Comparison of ENCODE assay signal across 22 mouse cellular contexts in the genomic region with DNA sequence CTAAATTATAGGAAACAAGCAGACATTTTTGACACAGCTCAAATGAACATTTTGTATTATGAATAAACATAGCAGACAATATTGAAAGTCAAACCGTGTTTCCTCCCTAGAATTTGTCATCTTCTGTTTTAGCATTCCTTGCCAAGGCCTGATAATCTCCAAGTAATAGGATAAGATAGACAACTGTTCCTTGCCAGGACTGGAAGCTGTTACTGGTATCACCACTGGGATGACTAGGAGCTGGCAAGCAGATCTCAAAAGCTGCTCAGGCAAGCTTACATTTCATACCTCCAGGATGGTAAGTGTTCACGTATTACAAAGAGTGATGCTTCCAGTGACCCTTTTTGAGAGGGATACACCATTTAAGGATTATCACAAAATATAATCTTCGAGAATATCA.
A peak's percentile ranks its signal among the peaks of the same experiment; 100 is the strongest.
DNase-seq lines count a peak whose midpoint lies in the region; ATAC-seq lines count a peak whose summit lies in the region.
"Had no signal": no experiment of that assay in that cellular context is flagged by ENCODE, and none has a peak within 500 bp of the region (broad histone marks: within the 10 kb centered on the region; RNA-seq: fewer than 3 reads in every experiment).

No protein-coding gene starts in this region.

- H3K9me3 ChIP-seq in forebrain, embryonic 16.5 days (ENCODE audit: control insufficient read depth, low read length): no peaks in the 10 kb centered on the region
- no peaks in the 10 kb centered on the region for H3K9me3 ChIP-seq in forebrain, embryonic 10.5 days
- H3K9me3 ChIP-seq in liver, embryonic 11.5 days (ENCODE audit: control insufficient read depth, low read length): no peaks in the 10 kb centered on the region
- H3K9me3 ChIP-seq: embryonic facial prominence, embryonic 12.5 days; G1E; heart, embryonic 13.5 days; hindbrain, embryonic 13.5 days; intestine, embryonic 15.5 days had no signal

- H3K27me3 ChIP-seq in forebrain, embryonic 16.5 days (replicated peaks; ENCODE audit: control insufficient read depth, insufficient read depth, low read length): no peaks in the 10 kb centered on the region
- no peaks in the 10 kb centered on the region for H3K27me3 ChIP-seq in forebrain, embryonic 10.5 days (ENCODE audit: poor library complexity, severe bottlenecking)
- H3K27me3 ChIP-seq in liver, embryonic 11.5 days (replicated peaks; ENCODE audit: control insufficient read depth, insufficient read depth, low read length): no peaks in the 10 kb centered on the region
- H3K27me3 ChIP-seq: embryonic facial prominence, embryonic 12.5 days; heart, embryonic 13.5 days; hindbrain, embryonic 13.5 days; intestine, embryonic 15.5 days had no signal

- no peaks in the 10 kb centered on the region for H3K4me1 ChIP-seq in forebrain, embryonic 16.5 days (replicated peaks; ENCODE audit: control insufficient read depth, insufficient read depth, low read length)
- H3K4me1 ChIP-seq in forebrain, embryonic 10.5 days: no peaks in the 10 kb centered on the region
- no peaks in the 10 kb centered on the region for H3K4me1 ChIP-seq in liver, embryonic 11.5 days (replicated peaks; ENCODE audit: control insufficient read depth, insufficient read depth, low read length)
- H3K4me1 ChIP-seq: embryonic facial prominence, embryonic 12.5 days; heart, embryonic 13.5 days; hindbrain, embryonic 13.5 days; intestine, embryonic 15.5 days had no signal

- H3K9ac ChIP-seq in forebrain, embryonic 16.5 days (replicated peaks; ENCODE audit: low read depth, low read length): no peak overlapping the region
- H3K9ac ChIP-seq in liver, embryonic 11.5 days (ENCODE audit: low read depth, low read length): no peak overlapping the region
- H3K9ac ChIP-seq: embryonic facial prominence, embryonic 12.5 days; heart, embryonic 13.5 days; hindbrain, embryonic 13.5 days; intestine, embryonic 15.5 days had no signal

- no peak overlapping the region for H3K4me3 ChIP-seq in forebrain, embryonic 16.5 days (replicated peaks; ENCODE audit: low read length)
- H3K4me3 ChIP-seq in forebrain, embryonic 10.5 days: no peak overlapping the region
- H3K4me3 ChIP-seq in liver, embryonic 11.5 days (ENCODE audit: low read depth, low read length): no peak overlapping the region
- H3K4me3 ChIP-seq: embryonic facial prominence, embryonic 12.5 days; heart, embryonic 13.5 days; hindbrain, embryonic 13.5 days; intestine, embryonic 15.5 days had no signal

- H3K27ac ChIP-seq in forebrain, embryonic 16.5 days (ENCODE audit: low read length): no peak overlapping the region
- no peak overlapping the region for H3K27ac ChIP-seq in forebrain, embryonic 10.5 days
- H3K27ac ChIP-seq in liver, embryonic 11.5 days (ENCODE audit: low read depth, low read length): no peak overlapping the region
- H3K27ac ChIP-seq: embryonic facial prominence, embryonic 12.5 days; heart, embryonic 13.5 days; hindbrain, embryonic 13.5 days; intestine, embryonic 15.5 days had no signal

- no peaks in the 10 kb centered on the region for H3K36me3 ChIP-seq in forebrain, embryonic 16.5 days (ENCODE audit: control insufficient read depth, insufficient read depth)
- H3K36me3 ChIP-seq in forebrain, embryonic 10.5 days (replicated peaks): no peaks in the 10 kb centered on the region
- no peaks in the 10 kb centered on the region for H3K36me3 ChIP-seq in liver, embryonic 11.5 days (ENCODE audit: control insufficient read depth, insufficient read depth, low read length)
- H3K36me3 ChIP-seq: embryonic facial prominence, embryonic 12.5 days; G1E; heart, embryonic 13.5 days; hindbrain, embryonic 13.5 days; intestine, embryonic 15.5 days had no signal

- DNase-seq in cerebellum, postnatal 10 days: peak; percentile 49 to 52
- DNase-seq in cerebellum, postnatal 36 days: no peak
- no peak for DNase-seq in forebrain, embryonic 10.5 days (ENCODE audit: extremely low spot score, low spot score)
- peak; percentile 8 for DNase-seq in layer of hippocampus, adult 9-11 months
- DNase-seq in layer of hippocampus, adult 9-10 months (ENCODE audit: low spot score): no peak
- DNase-seq in liver, embryonic 11.5 days (ENCODE audit: low spot score): no peak
- DNase-seq: adrenal gland, adult 8-10 months; adrenal gland, postnatal 36 days; B cell, adult 2 months; cerebellum, adult 11-12 months; cerebellum, adult 9-11 months; gastrocnemius, postnatal 36 days; heart, adult 11 months; heart, postnatal 4 days; kidney, adult 18-20 months had no signal

- 55% methylated on average over 3 of the region's 3 CpGs for WGBS in forebrain, embryonic 16.5 days
- 86% methylated on average over 3 of the region's 3 CpGs for WGBS in forebrain, embryonic 10.5 days
- WGBS in liver, embryonic 11.5 days: 58% methylated on average over 3 of the region's 3 CpGs

- no peak overlapping the region for H3K4me2 ChIP-seq in forebrain, embryonic 16.5 days (ENCODE audit: low read length)
- H3K4me2 ChIP-seq in liver, embryonic 11.5 days: no peak overlapping the region
- H3K4me2 ChIP-seq: embryonic facial prominence, embryonic 12.5 days; heart, embryonic 13.5 days; hindbrain, embryonic 13.5 days; intestine, embryonic 15.5 days had no signal

- peak; percentile 65; the same call in 1 of the 2 replicates for ATAC-seq in forebrain, embryonic 16.5 days
- no peak for ATAC-seq in liver, embryonic 11.5 days (replicated peaks; ENCODE audit: low FRiP score)
- ATAC-seq: CD4-positive, CD25-positive, alpha-beta regulatory T cell, adult 4 months; intestine, embryonic 15.5 days had no signal

Comparison
In these comparisons a context has a peak if more than half of its experiments do, and no peak if none do; other contexts are left out.
1. DNase-seq: peak in cerebellum, postnatal 10 days (2 of 2) and layer of hippocampus, adult 9-11 months (single experiment); none in cerebellum, postnatal 36 days (0 of 2), forebrain, embryonic 10.5 days (single experiment), layer of hippocampus, adult 9-10 months (single experiment) and liver, embryonic 11.5 days (single experiment).